Mouse (Mus musculus): ENCODE measurements around the gene C2cd4b. TPM values are rescaled to one million over a fixed set of nuclear protein-coding genes. Genes with fewer than 3 reads are reported as not detected.

The C2cd4b gene
- polyA plus RNA-seq, 1 experiment from 2014 or later, result 0.30 TPM

DNA sequence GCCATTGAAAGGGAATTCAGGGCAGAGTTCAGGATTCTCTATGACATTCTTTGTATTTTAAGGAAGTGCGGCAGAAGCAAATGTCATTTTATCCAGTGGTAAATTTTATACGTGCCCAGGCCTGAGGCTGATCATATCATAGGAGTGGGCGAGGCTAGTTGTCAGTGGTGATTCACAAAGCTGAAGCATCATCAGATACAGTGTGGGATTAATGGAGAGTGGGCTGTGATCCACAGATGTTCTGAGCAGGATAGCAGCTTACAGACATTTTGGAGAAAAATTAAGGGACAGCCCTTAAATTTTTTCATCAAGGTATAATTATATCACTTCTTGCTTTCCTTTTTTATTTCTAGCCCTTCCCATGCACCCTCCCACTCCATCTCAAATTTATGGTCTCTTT, 24.2 kb downstream of the C2cd4b start:
- Histone ChIP-seq H3K4me1 (replicated peaks) (peaks cover 8% of the 10 kb centered on the region; the same call in 1 of the 2 replicates), H3K4me3 (no peak overlapping the region), H3K27ac (no peak overlapping the region), H3K27me3 (ENCODE audit: insufficient read depth, poor library complexity, severe bottlenecking) (no peaks in the 10 kb centered on the region), H3K36me3 (no peaks in the 10 kb centered on the region), H3K9me3 (peaks cover 4% of the 10 kb centered on the region; the same call in 1 of the 2 replicates)
- no peak for DNase-seq (ENCODE audit: low spot score)
- WGBS, result 89% methylated on average over 3 of the region's 3 CpGs

DNA sequence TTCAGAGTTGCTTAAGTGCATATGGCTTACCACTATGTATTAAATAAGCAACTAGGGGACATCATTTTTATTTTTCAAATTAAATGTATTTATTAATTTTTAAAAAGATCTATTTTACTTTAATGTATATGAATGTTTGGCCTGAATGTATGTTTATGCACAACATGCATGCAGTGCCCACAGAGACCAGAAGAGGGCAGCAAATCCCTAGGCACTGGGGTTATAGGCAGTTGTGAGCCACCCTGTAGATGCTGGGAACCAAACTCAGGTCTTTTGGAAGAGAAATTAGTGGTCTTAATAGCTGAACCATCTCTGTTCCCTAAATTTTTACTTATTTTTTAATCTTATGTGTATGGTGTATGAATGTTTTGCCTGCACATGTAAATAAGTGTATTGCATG, 24.7 kb downstream of the C2cd4b start:
- Histone ChIP-seq H3K27me3 (ENCODE audit: insufficient read depth, poor library complexity, severe bottlenecking) (no peaks in the 10 kb centered on the region), H3K9me3 (peaks cover 4% of the 10 kb centered on the region; the same call in 1 of the 2 replicates), H3K4me1 (replicated peaks) (peaks cover 6% of the 10 kb centered on the region; the same call in 1 of the 2 replicates), H3K4me3 (no peak overlapping the region), H3K36me3 (no peaks in the 10 kb centered on the region), H3K27ac (no peak overlapping the region)
- no peak for DNase-seq (ENCODE audit: low spot score)

DNA sequence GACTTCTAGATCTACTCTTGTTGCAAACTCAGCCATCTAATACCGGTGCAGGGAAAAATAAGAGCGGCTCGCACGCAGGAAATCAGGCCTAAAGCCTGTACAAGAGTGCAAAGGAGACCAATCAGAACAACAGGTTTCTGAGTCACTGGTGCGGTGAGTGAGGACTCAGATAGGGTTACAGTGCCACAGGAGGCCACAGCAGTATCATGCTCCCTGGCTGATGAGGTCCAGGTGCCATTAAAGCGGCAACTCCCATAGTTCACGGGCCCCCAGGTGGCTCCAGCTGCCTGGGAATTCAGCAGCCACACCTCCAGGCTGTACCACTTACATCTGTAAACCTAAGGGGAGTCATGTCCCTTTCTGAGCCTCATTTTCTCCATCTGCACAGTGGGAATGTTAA, 27.1 kb downstream of the C2cd4b start:
- H3K4me3 ChIP-seq, result no peak overlapping the region
- no peaks in the 10 kb centered on the region for H3K36me3 ChIP-seq
- H3K27me3 ChIP-seq (ENCODE audit: insufficient read depth, poor library complexity, severe bottlenecking), result no peaks in the 10 kb centered on the region
- H3K27ac ChIP-seq, result no peak overlapping the region
- peaks cover 6% of the 10 kb centered on the region; the same call in 1 of the 2 replicates for H3K4me1 ChIP-seq (replicated peaks)
- no peak for DNase-seq (ENCODE audit: low spot score)
- 81% methylated on average over 7 of the region's 7 CpGs for WGBS
- H3K9me3 ChIP-seq, result peaks cover 4% of the 10 kb centered on the region; the same call in 1 of the 2 replicates

DNA sequence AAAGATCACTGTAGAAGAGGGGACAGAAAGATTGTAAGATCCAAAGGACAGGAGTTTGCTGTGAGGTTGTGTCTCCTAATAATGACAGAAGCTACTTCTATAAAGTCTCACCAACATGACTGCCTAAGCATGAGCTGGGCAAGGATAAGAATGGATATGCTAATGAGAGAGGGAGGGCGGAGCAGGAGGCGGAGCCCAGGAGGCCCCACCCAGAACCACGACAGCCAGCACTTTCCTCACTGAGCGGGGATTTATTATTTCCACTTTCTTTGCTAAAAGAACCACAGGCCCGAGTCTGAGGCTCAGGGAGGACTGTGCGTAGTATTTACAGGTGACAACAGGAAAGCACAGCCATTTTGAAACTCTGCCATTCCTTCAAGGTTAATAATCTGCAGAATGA, 28.4 kb downstream of the C2cd4b start:
- peaks cover 5% of the 10 kb centered on the region; the same call in 1 of the 2 replicates for H3K4me1 ChIP-seq (replicated peaks)
- H3K27ac ChIP-seq, result no peak overlapping the region
- no peaks in the 10 kb centered on the region for H3K36me3 ChIP-seq
- no peak overlapping the region for H3K4me3 ChIP-seq
- H3K27me3 ChIP-seq (ENCODE audit: insufficient read depth, poor library complexity, severe bottlenecking), result no peaks in the 10 kb centered on the region
- DNase-seq (ENCODE audit: low spot score), result no peak
- WGBS, result 66% methylated on average over 6 of the region's 6 CpGs
- H3K9me3 ChIP-seq, result peaks cover 4% of the 10 kb centered on the region; the same call in 1 of the 2 replicates

DNA sequence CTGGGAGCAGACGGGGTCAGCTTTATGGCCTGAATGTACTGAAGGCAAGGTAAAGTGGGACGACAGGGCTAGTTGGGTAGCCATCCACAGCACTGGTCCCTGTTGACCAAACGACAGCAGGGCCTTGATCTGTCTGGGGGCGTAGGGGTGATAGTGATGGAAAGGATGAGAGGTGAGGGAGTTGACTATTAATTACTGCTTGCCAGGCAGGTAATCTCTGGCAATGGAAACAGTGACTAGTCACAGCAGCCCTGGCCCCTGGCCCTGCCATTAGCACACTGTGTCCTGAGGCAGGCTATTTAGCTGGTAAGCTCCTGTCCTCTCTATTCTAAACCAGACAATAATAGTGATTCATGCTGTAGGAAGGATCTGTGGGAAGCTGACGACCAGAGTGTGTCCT, 33.2 kb downstream of the C2cd4b start:
- no peak overlapping the region for H3K4me3 ChIP-seq
- H3K27ac ChIP-seq, result no peak overlapping the region
- no peaks in the 10 kb centered on the region for H3K36me3 ChIP-seq
- WGBS, result 75% methylated on average over 5 of the region's 5 CpGs
- no peak for DNase-seq (ENCODE audit: low spot score)
- 0 out of 2 replicates have a peak, but pooled peaks cover 3% of the 10 kb centered on the region for H3K27me3 ChIP-seq (ENCODE audit: insufficient read depth, poor library complexity, severe bottlenecking)
- H3K4me1 ChIP-seq (replicated peaks), result peaks cover 19% of the 10 kb centered on the region
- no peaks in the 10 kb centered on the region for H3K9me3 ChIP-seq

DNA sequence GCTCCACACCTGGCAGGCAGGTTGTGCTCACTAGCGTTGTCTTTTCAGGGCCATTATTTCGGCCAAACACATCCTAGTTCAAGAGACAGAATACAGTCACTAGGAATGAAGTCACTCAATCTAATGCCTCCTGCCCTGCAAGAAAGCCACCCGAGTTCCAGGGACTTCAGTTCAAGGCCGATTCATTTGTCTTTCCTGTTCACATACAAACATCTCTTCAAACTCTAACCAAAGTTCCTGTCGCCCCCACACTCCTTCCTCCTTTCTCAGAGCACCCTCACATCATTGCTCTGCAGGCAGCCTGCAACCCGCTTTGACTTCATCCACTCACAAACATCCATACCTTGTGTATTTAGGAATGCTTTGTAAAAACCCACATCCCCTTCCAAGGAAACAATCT, 34.3 kb downstream of the C2cd4b start:
- Histone ChIP-seq H3K4me3 (no peak overlapping the region), H3K36me3 (no peaks in the 10 kb centered on the region), H3K4me1 (replicated peaks) (peaks cover 19% of the 10 kb centered on the region), H3K27ac (no peak overlapping the region), H3K27me3 (ENCODE audit: insufficient read depth, poor library complexity, severe bottlenecking) (0 out of 2 replicates have a peak, but pooled peaks cover 3% of the 10 kb centered on the region), H3K9me3 (no peaks in the 10 kb centered on the region)
- DNase-seq (ENCODE audit: low spot score), result no peak
- WGBS, result 86% methylated on average over 6 of the region's 6 CpGs

DNA sequence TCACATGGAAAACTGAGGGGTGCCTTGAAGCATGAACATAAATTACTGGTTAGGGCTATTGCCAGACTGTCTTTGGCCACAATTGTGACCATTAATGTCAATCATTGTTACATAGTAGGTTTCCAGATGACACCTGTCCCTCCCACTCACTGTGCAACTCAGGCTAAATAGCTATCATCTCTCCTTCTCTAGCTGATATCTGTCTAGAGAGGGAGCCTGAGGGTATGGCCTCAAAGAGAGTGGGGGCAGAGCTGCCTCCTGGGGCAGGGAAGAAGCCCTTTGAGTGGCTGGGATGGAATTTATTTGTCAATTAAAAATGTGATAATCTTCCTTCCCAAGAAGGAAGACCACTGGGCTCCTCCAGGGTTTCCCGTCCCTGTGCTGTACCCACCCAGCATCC, 35.0 kb downstream of the C2cd4b start:
- no peak overlapping the region for H3K4me3 ChIP-seq
- no peaks in the 10 kb centered on the region for H3K9me3 ChIP-seq
- H3K27ac ChIP-seq, result peak overlapping the region; percentile 72
- no peaks in the 10 kb centered on the region for H3K36me3 ChIP-seq
- peaks cover 21% of the 10 kb centered on the region for H3K4me1 ChIP-seq (replicated peaks)
- H3K27me3 ChIP-seq (ENCODE audit: insufficient read depth, poor library complexity, severe bottlenecking), result 0 out of 2 replicates have a peak, but pooled peaks cover 3% of the 10 kb centered on the region
- WGBS, result 58% methylated on average over 1 of the region's 1 CpGs
- no peak for DNase-seq (ENCODE audit: low spot score)

DNA sequence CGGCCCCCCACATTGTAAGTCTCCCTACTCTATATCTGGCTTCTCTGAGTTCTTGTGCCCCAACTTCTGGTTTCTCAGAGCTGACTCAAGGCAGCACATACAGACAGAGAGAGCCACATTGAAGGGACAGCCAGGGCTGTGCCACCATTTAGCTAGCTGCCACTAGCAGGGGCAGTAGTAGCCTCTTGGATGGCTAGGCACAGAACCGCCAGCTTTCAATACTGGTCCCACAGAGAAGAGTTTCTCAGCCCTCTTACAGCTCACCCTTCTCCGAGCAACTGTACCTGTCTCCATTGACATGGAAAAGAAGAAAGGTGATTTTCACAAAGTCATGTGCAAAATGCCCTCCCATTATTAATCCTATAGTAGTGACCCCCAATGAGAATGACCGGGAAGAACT, 35.4 kb downstream of the C2cd4b start:
- Histone ChIP-seq H3K36me3 (no peaks in the 10 kb centered on the region), H3K27ac (peak overlapping the region; percentile 72), H3K9me3 (no peaks in the 10 kb centered on the region), H3K4me1 (replicated peaks) (peaks cover 23% of the 10 kb centered on the region), H3K27me3 (ENCODE audit: insufficient read depth, poor library complexity, severe bottlenecking) (0 out of 2 replicates have a peak, but pooled peaks cover 3% of the 10 kb centered on the region), H3K4me3 (no peak overlapping the region)
- DNase-seq (ENCODE audit: low spot score), result no peak
- WGBS, result 89% methylated on average over 4 of the region's 4 CpGs

DNA sequence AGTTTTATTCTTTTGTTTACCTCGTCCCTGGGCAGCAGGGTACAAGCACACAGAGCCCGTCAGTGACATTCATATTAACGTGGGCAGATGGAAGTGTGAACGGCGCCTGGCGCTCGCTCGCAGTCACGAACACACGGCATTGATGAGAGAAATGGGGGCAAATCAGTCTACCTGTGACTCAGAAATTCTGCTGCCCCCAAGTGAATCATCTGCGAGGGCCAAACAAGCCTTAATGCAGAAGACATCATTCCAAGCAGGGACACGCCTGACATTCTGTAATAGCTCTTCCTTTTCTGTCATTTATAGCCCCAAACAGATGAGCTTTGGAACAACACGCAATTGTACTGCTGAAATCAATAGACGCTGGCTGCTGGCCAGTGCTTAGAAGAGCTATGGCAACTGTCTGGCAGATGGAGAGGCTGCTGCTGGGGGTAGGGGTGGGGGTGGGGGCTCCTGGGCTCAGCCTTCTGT, 36.0 kb downstream of the C2cd4b start:
- Histone ChIP-seq H3K9me3 (no peaks in the 10 kb centered on the region), H3K36me3 (no peaks in the 10 kb centered on the region), H3K27me3 (ENCODE audit: insufficient read depth, poor library complexity, severe bottlenecking) (0 out of 2 replicates have a peak, but pooled peaks cover 3% of the 10 kb centered on the region), H3K4me1 (replicated peaks) (peaks cover 23% of the 10 kb centered on the region), H3K4me3 (no peak overlapping the region), H3K27ac (peak overlapping the region; percentile 72)
- DNase-seq (ENCODE audit: low spot score), result peak; percentile 30
- WGBS, result 76% methylated on average over 14 of the region's 14 CpGs

DNA sequence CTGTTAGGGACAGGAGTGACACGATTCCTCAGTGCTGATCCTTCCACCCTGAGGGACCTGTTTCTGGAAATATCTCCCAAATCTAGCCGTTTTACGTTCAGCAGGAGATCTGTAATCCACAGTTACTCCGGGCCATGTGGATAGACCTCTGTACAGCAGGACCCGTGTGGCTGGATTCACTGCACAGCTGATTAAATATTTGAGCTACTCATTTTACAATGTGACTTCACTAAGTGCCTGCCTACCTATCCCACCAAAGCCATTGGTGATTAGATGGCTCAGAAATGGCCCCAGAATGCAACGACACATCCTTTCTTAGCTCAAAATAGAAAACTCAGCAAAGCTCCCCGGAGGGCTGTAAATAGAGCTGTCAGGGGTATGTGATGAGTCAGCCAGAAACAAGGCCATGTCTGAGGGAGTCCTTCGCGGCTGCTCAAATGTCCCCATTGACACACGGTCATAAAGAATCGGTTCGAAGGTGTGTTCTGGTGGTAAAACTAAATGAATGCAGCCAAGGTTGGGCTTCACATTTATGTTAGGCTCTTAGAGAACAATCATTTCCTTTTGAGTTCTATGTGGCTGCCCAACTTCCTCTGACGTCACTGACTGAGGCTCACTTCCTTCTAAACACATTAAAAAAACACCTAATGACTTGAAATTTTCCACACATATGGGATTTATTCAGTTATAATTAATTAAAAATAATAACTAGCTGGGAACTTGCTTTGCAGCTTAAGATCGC, 40.0 kb downstream of the C2cd4b start:
- Histone ChIP-seq H3K9me3 (no peaks in the 10 kb centered on the region), H3K36me3 (no peaks in the 10 kb centered on the region), H3K4me3 (no peak overlapping the region), H3K27ac (no peak overlapping the region), H3K4me1 (replicated peaks) (peaks cover 23% of the 10 kb centered on the region), H3K27me3 (ENCODE audit: insufficient read depth, poor library complexity, severe bottlenecking) (0 out of 2 replicates have a peak, but pooled peaks cover 3% of the 10 kb centered on the region)
- no peak for DNase-seq (ENCODE audit: low spot score)
- WGBS, result 77% methylated on average over 14 of the region's 14 CpGs

DNA sequence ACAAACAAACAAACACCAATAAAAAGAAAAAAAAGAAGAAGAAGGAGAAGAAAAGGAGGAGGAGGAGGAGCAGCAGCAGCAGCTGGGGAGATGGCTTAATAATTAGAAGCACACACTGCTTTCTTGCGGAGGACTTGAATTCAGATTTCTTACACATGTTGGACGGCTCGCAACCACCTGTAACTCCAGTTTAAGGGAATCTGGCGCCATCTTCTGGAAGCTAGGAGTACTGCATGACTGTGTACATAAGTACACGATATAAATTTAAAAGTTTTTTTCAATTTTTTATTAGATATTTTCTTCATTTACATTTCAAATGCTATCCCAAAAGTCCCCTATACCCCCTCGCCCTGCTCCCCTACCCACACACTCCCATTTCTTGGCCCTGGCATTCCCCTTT, 43.0 kb downstream of the C2cd4b start:
- Histone ChIP-seq H3K36me3 (no peaks in the 10 kb centered on the region), H3K4me1 (replicated peaks) (0 out of 2 replicates have a peak, but pooled peaks cover 5% of the 10 kb centered on the region), H3K4me3 (no peak overlapping the region), H3K27me3 (ENCODE audit: insufficient read depth, poor library complexity, severe bottlenecking) (no peaks in the 10 kb centered on the region), H3K9me3 (no peaks in the 10 kb centered on the region), H3K27ac (no peak overlapping the region)
- DNase-seq (ENCODE audit: low spot score), result peak; percentile 36
- whole genome bisulfite sequencing, result 28% methylated on average over 6 of the region's 6 CpGs

DNA sequence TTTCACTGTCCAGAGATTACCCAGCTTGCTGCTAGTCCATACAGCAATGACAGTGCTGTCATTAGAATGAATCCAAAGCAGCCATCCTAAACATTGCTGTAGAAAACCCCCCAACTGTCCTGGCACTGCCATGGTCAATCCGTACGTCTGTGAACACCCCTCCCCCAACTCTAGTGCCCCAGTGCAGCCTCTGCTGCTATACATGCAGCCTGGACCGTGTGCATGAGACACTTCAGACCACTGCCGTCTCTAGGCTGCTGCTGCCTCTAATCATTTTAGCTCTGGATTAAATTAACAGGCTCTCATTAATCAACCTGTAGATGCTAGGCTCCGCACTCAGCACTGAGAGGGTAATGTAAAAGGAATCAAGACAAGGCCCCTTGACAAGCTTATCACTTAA, 47.8 kb downstream of the C2cd4b start:
- Histone ChIP-seq H3K4me1 (replicated peaks) (no peaks in the 10 kb centered on the region), H3K27me3 (ENCODE audit: insufficient read depth, poor library complexity, severe bottlenecking) (no peaks in the 10 kb centered on the region), H3K27ac (no peak overlapping the region), H3K36me3 (no peaks in the 10 kb centered on the region), H3K9me3 (no peaks in the 10 kb centered on the region), H3K4me3 (no peak overlapping the region)
- no peak for DNase-seq (ENCODE audit: low spot score)
- WGBS, result 77% methylated on average over 5 of the region's 5 CpGs

DNA sequence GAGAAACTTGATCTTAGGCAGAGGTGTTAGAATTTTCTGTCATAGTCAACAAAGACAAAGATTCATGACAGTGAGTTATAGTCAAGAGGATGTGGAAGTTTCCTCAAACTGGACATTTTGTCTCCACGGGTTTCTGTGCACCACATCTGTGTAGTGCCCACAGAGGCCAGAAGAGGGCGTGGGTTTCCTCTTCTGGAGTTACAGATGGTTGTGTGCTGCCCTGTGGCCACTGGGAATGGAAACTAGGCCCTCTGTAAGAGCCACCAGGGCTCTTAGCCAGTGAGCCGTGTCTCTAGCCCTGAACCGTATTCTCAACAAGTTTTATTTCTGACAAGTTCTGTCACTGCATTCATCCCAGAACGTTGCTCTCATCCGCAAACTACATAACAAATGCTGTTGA, 51.3 kb downstream of the C2cd4b start:
- H3K27me3 ChIP-seq (ENCODE audit: insufficient read depth, poor library complexity, severe bottlenecking), result no peaks in the 10 kb centered on the region
- no peak overlapping the region for H3K4me3 ChIP-seq
- WGBS, result 70% methylated on average over 6 of the region's 6 CpGs
- no peaks in the 10 kb centered on the region for H3K36me3 ChIP-seq
- no peaks in the 10 kb centered on the region for H3K9me3 ChIP-seq
- H3K4me1 ChIP-seq (replicated peaks), result peaks cover 9% of the 10 kb centered on the region; the same call in 1 of the 2 replicates
- no peak overlapping the region for H3K27ac ChIP-seq
- DNase-seq (ENCODE audit: low spot score), result no peak
